Mouse (Mus musculus) thymus, postnatal 10 days (tissue): ENCODE results near the gene Hoxa5.

Experiments
- DNase-seq, 2 experiments: peaks; one replicate each; pipeline ENCODE4 v3.0.0; 2021; ENCODE audit warnings: low spot score in 2 of 2

Gene Hoxa5

DNA sequence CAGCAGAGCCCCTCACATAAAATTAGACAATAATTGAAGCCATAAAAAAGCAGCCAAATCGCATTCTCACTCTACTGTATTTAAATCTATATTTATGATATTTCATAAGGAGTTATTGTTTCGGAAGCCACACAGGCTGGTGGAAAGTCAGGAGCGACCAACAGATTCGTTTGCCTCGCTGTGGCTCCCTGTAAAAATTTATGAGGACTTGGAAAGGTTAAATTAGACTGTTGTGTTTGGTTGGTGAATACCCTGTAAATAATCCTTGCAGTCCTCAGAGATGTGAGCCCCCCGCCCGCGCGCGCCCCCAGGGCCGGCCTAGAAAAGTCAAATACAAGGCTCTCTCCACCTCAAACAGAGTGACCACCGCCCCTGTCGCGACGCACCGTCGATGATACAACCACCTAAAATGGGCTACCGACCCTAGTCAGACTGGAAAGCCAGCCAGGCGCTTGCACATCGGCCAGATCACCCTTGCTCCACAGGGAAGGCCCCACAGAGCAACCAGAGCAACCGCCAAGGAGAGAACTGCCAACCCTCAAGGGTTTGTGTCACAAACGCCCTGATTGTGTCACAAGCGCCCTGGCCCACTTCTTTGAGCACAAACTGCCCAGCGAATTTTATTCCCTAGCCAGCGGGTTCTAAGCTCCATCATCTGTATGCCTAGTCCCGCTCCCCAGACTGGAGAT is 22.3 kb upstream of the Hoxa5 start:
- DNase-seq = no peak

DNA sequence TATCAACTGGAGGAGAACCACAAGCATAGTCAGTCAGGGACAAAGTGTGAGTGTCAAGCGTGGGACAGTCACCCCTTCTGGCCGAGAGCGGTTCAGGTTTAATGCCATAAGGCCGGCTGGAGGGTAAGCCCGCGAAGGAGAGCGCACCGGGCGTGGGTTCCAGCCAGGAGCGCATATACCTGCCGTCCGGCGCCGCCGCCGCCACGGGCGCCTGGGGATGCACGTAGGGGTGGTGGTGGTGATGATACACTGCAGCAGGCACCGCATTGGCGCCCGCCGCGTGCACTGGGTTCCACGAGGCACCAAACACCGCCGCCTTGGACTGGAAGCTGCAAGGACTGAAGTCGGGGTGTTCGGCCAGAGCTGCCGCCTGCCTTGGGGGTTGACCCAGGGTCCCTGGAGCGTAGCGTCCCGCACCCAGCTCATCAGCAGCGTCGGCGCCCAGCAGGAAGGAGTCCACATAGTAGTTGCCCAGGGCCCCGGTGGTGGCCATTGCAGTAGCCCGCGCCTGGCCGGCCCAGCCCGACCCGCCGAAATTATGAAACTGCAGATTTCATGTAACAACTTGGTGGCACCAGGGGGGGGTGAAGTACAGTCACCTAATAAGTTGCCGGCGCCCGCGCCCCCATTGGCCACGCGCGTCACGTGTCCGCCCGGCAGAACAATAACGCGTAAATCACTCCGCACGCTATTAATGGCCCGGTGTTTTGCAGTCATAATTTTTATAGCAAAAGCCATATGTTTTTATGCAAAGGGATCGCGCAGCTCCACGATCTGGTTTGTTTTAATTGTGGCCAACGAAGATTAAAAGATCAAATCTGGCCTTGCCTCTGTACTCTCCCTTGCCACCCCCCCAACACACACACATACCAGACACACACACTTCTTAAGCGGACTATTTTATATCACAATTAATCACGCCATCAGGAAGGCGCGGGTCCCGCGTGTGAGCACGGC is 21.5 kb upstream of the Hoxa5 start:
- DNase-seq = no peak

DNA sequence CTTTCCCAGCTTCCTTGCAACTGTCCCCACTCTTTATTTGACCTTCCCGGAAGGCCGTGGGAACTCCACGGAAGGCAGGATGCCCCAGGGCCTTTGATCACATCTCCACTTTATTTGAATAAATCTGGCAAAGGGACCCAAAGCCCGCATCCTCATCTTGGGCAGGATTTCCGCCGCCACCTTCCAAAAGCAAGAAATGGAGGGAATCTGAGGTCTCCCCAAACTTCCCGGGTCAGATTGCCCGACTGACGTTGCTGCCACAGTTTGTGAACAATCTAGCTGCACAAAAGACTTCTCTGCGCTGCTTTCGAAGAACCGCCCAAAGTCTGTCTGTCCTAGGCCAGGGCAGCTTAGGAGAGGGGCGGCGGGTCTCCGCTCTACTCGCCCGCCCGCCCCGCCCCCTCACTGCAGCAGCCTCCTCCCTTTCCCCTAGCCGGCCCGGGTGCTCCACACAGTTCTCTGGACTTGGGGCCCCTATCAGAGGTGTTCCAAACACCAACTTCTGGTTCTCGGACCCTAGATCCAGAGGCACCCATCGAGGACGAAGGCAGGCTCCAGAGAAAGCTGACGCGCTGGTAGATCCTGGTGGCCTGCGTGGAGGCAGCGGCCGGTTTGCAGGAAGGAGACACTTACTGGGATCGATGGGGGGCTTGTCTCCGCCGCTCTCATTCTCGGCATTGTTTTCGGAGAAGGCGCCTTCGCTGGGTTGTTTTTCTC is 20.7 kb upstream of the Hoxa5 start:
- no peak for DNase-seq

DNA sequence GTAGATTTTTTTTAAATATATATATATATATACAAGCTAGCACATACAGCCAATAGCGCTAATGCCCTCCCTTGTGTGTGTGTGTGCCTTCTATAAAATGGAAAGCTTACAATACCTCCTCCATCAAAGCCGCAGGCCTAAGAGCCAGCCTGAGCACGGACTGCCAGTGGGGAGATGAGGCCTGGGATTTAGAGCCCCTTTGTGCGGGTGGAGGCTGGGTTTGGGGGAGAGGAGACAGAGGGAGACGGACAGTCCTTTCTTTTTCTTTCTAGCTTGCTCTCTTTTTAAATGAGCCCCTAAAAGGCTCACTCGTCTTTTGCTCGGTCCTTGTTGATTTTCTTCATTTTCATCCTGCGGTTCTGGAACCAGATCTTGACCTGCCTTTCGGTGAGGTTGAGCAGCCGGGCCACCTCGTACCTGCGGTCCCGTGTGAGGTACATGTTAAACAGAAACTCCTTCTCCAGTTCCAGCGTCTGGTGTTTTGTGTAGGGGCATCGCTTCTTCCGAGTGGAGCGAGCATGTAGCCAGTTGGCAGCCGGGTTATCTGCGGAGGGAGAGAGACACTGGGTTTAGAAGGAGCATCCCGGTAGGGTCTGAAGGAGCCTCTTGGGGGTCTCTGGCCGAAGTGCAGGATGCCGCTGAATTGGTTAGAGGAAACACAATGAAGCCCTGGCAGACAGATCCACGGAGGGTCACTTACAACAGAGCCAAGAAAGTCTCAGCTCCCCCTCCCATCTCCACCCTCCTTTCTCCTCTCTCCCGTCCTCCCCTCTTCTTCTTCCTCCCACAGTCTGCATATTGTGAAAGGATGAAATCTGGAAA is 19.8 kb upstream of the Hoxa5 start:
- DNase-seq = no peak

DNA sequence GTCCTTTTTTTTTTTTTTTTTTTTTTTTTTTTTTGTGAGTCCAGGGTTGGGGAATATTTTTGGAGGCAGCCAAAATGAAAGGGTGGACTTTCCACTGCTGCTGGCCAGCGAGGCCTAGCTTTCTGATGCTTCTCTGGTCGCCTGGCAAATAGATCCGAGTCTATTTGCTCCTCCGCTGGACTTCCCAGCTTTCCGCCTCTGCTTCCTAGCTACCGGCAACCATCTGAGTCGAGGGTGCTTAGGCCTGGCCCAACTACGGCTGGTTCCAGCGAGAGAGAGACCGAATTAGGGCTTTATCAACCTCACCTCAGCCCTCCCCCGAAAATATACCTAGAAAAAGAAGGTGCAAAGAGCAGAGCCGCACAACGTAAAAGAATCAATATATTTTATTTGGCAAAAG is 18.3 kb upstream of the Hoxa5 start:
- no peak for DNase-seq

DNA sequence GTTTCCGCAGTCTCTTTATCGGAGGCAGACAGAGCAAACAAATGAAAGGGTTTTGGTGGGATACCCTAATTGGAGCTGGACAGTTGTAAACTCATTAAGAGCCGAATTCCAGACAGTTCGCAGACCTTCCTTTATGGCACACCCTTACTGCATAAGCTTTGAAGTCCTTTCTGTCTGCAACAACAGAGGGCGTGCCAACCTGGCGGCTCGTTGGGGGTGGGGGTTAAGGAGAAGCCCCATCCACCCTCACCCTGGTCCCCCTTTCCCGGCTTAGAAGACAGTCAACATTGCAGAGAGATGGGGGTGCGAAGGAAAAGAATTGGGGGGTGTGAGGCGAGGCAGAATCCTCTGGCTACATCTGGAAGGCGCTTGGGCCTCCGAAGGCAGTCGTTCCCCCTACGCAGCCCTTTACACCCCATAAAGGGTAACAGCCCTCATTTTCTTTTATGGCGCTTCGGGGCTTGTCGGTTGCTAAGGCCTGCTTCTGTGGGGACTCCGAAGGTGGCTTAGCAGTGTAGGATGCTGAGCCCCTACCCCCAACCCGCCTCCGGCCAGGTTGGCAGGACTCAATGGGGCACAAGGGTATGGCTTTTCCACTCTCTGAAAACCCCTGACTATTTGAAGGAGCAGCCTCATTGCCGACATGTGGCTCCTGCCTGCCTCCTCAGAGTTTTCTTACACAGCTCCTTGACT is 17.8 kb upstream of the Hoxa5 start:
- DNase-seq = no peak

DNA sequence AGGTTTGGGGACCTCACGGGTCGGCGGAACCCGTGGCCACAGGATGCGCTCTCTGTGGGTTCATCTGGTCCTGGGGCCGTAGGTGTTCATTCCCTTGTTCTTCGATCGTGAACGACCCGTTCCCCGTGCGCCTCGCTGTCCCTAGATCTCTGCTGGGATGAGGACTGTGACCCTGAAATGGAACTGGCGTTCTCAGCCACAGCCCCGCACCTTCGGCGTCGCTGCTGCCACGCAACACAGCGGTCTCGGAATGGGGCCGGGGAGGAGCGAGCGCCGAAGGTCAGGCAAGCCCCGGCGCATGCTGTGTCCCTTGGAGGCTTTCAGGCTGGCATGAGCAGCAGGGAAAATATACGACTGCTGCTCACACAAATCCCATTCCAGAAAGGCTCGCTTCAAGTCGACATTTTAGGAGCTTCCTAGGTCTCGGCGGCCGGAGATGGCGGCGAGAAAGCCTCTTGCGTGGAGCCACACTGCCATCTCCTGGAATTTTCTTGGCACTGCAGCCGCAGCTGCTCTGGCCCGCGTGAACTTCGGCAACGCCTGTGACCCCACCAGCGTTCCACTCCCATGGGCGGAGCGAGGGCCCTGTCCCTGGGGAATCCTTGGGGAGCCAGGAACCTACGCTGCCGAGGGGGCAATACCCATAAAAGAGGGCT is 17.1 kb upstream of the Hoxa5 start, which contains the start of gene Hoxa7:
TSS of gene Hoxa7 (minus strand) at position 518 of the 656 bp plus-strand sequence.
- DNase-seq = peak; percentile 50 to 81

DNA sequence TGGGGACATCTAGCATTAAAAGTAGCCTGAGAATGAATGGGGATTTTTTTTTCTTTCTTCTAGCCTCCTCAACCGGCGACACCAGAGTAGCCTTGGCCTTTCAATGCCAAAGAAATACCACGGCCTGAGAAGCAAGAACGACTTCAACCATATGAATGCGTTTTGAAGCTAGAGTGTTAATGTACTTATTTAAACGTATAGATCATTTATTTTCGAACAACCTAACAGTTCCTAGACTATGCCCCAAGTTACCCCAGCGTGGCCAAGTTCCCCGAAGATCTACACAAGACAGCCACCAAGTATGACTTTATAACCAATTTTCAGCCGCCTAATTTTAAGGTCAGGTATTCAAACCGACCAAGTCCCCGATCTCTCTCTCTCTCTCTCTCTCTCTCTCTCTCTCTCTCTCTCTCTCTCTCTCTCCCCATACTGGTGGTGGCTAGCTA is 16.5 kb upstream of the Hoxa5 start:
- no peak for DNase-seq

DNA sequence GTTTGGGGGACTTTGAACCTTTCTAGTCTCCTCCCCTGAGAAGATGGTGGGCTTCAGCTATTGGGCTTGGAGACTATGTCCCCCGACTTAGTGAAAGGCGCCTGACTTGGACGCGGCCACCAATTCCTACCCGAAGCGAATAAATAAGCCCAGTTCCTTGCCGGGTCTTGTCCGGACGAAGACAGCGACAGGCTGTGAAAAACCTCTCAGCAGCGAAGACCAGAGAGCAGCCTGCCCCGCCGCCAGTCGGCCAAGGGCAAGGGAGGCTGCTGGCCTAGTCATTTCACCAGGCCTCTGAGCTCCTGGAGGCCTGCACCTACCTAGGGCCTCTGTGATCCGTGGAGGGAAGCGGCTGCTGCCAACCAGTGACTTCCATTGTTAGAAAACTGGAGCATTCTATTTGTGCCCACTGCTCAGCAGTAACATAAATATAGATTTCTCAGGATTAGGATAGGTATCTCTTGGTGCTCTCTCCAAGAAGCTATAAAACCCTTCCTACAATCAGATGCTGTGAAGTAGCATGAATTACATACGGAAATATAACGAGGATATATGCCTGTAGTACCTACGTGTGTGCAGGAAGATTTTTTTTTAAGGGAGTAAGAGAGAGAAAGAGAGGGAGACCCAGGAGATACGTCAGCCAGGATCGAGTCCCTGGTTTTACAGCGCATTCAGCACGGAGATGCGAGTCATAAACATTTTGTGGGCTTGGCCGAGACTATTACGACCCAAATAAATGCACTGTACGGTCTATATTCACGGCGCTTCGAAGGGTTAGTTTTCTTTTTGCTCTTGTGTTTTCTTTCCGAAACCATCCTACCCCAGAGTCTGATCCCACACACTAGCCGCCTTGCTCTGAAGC is 15.8 kb upstream of the Hoxa5 start:
- no peak for DNase-seq

DNA sequence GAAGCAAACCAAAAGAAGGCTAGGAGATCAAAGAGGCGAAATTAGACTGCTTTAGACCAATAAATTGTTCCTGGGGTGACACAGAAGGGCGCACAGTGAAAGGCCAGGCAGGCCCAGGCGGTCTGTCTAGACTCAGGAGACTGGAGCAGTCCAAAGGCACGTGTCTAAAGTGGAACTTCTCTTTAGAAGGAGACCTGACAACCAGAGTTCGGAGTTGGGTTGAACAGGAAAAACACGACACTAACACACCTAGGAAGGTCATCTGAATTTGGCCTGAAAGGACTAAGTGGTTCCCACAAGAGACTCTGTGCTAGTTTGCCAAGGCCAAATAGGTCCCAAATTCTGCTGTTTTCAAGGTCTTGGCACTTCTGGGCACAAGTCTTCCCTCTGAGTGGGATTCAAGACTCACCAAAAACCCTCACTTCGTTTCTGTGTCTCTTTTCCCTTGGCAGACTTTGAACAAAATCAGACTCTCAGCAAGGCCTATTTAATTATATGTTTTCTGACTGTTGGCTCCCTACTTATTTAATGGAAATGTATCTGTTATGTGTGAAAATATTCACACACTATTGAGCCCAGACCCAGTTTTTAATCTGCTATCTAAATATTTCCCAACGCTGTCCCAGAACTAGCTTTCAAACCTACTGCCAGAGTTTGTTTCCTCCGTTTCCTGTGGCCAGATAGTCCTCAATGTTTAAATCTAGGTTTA is 15.0 kb upstream of the Hoxa5 start:
- no peak for DNase-seq

DNA sequence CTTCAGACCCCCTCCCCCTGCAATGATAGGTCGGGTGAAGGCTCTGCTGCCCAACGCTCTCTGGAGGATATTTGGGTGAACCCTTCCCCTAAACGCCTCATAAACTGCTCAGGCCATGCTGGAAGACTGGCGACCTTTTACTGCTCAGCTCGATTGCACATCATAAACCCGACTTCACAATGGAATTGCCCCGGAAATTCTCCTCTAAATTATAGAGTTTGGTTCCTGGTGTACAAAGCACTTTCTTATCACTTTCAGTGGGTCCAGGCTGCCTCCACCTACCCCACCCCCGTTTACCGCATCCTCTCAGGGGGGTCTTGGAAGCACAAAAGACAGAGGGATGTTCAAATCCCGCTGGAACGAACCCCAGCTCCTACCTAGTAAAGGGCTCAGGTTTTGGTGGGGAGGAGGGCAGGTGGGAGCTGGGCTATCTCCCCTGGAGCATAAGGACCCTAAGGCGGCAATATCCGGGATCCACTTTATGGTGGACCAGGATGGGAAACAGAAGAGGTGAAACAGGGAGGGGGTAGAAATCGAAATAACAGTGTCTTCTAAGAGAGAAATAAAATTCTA is 14.3 kb upstream of the Hoxa5 start:
- DNase-seq = no peak

DNA sequence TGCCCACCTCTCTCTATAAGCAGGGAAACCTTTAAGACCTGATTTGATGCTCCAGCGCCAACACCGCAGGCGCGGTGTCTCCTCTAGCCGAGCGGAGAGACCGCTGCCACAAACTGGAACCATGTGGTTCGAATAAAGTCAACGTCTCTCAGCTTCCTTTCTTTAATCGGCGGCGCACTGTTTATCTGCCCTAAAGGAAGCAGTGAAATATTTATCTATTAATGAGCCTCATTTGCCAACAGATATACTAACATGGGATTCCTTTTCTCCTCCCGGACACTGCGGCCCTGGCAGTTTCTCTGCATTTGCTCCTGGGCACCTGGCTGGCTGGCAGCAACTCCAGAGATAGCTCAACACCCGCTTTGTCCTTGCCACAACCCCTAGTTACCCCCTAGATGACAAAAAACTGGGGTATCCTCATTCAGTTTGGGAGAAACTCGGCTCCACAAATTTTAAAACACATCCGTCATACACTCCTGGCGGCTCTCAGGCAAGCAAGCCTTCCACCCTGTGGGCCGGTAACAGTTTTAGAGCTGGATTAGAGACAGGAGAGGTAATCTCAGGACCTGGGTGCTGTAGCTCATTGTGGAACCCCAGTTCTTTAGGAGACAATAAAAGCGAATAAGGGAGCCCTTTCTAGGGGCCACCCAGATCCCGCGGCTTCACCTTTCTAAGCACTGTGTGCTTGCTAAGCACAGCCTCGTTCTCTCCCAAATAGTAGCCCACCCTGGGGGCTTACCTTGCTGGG is 13.7 kb upstream of the Hoxa5 start:
- DNase-seq = no peak

DNA sequence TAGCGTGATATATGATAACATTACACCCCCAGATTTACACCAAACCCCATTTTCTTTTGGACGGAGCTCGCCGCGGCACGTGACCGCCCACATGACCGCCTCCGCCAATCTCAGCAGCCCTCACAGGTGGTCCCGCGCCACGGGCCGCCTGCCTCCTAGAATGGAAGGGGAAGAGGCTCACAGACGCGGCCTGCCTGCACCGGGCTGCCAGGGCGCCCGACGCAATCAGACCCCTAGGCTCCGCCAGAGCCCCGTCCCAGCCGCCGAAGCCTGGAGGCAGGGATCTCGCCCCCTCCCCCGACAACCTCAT is 13.0 kb upstream of the Hoxa5 start:
- DNase-seq = peak; percentile 43 to 52

DNA sequence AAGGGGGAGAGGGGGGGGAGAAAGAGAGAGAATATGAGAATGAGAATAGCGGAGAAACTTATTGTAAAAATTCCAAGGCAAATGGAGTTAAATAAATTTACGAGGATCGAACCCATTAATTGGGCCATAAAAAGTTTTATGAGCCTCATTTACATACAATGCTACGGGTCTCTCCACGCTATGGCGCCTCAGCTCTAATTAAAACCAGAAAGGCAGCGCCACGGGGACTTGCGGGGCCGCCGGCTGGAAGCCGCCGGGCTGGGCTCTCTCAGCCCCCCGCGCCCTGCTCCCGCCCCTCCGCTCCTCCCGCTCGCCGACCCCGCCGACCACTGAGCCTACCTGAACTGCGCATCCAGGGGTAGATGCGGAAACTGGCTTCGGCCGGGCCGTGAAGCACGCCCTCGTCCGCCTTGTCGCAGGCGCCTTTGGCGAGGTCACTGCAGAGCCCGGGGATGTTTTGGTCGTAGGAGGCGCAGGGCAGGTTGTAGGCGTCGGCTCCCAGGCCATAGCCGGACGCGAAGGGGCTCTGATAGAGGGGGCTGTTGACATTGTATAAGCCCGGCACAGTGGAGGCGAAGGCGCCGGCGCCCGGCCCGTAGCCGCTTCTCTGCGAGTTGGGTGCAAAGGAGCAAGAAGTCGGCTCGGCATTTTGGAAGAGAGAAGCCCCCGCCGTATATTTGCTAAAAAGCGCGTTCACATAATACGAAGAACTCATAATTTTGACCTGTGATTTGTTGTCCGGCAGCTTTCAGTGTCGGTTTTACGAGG is 12.5 kb upstream of the Hoxa5 start:
- DNase-seq = no peak

DNA sequence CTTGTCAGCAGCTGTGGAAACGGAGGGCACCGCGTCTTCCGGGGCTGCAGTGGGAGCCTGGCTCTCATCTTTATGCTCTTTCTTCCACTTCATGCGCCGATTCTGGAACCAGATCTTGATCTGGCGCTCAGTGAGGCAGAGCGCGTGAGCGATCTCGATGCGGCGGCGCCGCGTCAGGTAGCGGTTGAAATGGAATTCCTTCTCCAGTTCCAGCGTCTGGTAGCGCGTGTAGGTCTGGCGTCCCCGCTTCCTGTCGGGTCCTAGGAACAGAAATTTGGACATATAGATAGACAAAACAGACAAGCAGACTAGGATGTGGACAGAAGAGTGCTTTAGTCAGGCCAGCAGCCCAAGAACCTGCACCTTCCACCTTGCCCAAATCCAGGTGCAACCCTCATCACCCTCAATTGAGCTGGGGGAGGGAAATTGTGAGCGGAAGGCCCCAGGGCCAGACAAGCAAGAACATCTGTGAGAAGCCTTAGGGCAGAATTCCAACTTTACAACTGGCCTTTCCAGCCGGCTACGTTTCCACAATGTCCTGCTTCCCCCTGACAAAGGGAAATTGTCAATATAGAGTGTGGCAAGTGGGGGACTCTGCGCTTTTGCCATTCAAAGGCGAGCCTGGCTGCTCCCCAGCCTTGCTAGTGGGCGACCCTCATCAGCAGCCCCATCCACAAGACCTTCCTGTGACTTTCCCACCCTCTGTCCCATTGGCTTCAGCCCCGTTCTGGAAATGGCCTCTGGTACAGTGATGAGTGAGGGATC is 11.6 kb upstream of the Hoxa5 start:
- no peak for DNase-seq

DNA sequence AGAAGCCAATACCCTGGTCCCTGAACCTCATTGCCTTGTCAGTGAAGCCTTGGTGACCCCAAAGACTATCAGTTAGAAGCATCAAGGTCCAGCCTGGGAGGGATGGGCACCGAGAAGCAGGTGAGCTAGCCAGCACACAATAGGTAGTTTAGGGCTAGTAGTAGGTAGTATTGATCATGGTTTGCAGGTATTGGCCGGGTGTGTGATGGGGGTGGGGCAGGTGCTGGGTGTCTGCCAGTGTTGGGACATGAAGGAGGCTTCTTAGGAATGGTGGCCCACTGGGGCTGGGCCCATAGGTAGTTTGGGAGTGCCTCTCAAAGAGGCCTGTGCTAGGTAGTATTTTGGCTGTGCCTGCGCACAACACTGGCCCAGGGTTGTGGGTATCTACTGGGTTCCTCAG is 10.7 kb upstream of the Hoxa5 start:
- DNase-seq = no peak
